In genomic region chr12:79827233-79827692, GRCm38 (mm10) we compare ENCODE assay signal across 15 mouse cellular contexts.
DNase-seq lines count a peak whose midpoint lies in the region; ATAC-seq and TF ChIP-seq lines count a peak whose summit lies in the region.
"Had no signal": no experiment of that assay in that cellular context is flagged by ENCODE, and none has a peak within 500 bp of the region (broad histone marks: within the 10 kb centered on the region; RNA-seq: fewer than 3 reads in every experiment).

No protein-coding gene starts in this region.

- H3K36me3 ChIP-seq in heart, embryonic 12.5 days, result no peaks in the 10 kb centered on the region
- H3K36me3 ChIP-seq in lung, embryonic 14.5 days (ENCODE audit: insufficient read depth), result no peaks in the 10 kb centered on the region
- no peaks in the 10 kb centered on the region for H3K36me3 ChIP-seq in liver, embryonic 16.5 days (ENCODE audit: control insufficient read depth, insufficient read depth)
- H3K36me3 ChIP-seq in neural tube, embryonic 15.5 days, result no peaks in the 10 kb centered on the region
- no peaks in the 10 kb centered on the region for H3K36me3 ChIP-seq in forebrain, embryonic 14.5 days (ENCODE audit: control insufficient read depth, insufficient read depth, low read length)

- peak overlapping the region; percentile 46 for H3K27ac ChIP-seq in heart, embryonic 12.5 days (ENCODE audit: poor library complexity, severe bottlenecking)
- H3K27ac ChIP-seq in lung, embryonic 14.5 days (ENCODE audit: low read depth), result peak overlapping the region; percentile 0; the same call in 1 of the 2 replicates
- H3K27ac ChIP-seq in liver, embryonic 16.5 days (ENCODE audit: low read length), result no peak overlapping the region
- H3K27ac ChIP-seq in neural tube, embryonic 15.5 days (replicated peaks), result no peak overlapping the region
- H3K27ac ChIP-seq in forebrain, embryonic 14.5 days (ENCODE audit: low read depth, low read length), result no peak overlapping the region
- H3K27ac ChIP-seq: gastrocnemius, adult 2 months had no signal

- WGBS in heart, embryonic 12.5 days, result 27% methylated on average over 5 of the region's 5 CpGs
- 61% methylated on average over 5 of the region's 5 CpGs for WGBS in lung, embryonic 14.5 days
- WGBS in liver, embryonic 16.5 days (ENCODE audit: insufficient replicate concordance), result 19% methylated on average over 5 of the region's 5 CpGs
- WGBS in neural tube, embryonic 15.5 days, result 36% methylated on average over 5 of the region's 5 CpGs
- 58% methylated on average over 5 of the region's 5 CpGs for WGBS in forebrain, embryonic 14.5 days

- no peak overlapping the region for H3K9ac ChIP-seq in heart, embryonic 12.5 days
- no peak overlapping the region for H3K9ac ChIP-seq in lung, embryonic 14.5 days
- H3K9ac ChIP-seq in liver, embryonic 16.5 days (ENCODE audit: low read depth, low read length), result no peak overlapping the region
- no peak overlapping the region for H3K9ac ChIP-seq in neural tube, embryonic 15.5 days (replicated peaks)
- H3K9ac ChIP-seq in forebrain, embryonic 14.5 days (ENCODE audit: low read length), result no peak overlapping the region

- TF ChIP-seq CTCF in lung, embryonic 14.5 days (IDR thresholded peaks at IDR 0.05; ENCODE audit: low read depth), result no peak

- no peak for DNase-seq in heart, postnatal 4 days
- DNase-seq in lung, embryonic 14.5 days, result no peak
- no peak for DNase-seq in lung, postnatal 36 days
- DNase-seq in forebrain, embryonic 14.5 days (ENCODE audit: low spot score), result no peak
- DNase-seq: gastrocnemius, adult 2 months; kidney, postnatal 14 days; layer of hippocampus, adult 9-11 months; lung, adult 18-20 months; thymus, adult 18-20 months had no signal

- ATAC-seq in heart, embryonic 12.5 days (ENCODE audit: insufficient number of reproducible peaks, low FRiP score), result no peak
- ATAC-seq in lung, embryonic 14.5 days (ENCODE audit: insufficient read depth), result no peak
- peak; percentile 57 for ATAC-seq in erythroid progenitor cell, adult 5-6 weeks (replicated peaks; ENCODE audit: low FRiP score, poor library complexity, severe bottlenecking)
- peak; percentile 50 for ATAC-seq in liver, embryonic 16.5 days (ENCODE audit: low read depth)
- ATAC-seq in neural tube, embryonic 15.5 days (ENCODE audit: low FRiP score), result no peak
- ATAC-seq in forebrain, embryonic 14.5 days, result no peak
- ATAC-seq: forebrain, embryonic 16.5 days had no signal

- no peaks in the 10 kb centered on the region for H3K27me3 ChIP-seq in heart, embryonic 12.5 days (replicated peaks)
- no peaks in the 10 kb centered on the region for H3K27me3 ChIP-seq in lung, embryonic 14.5 days (ENCODE audit: insufficient read depth, low read length)
- no peaks in the 10 kb centered on the region for H3K27me3 ChIP-seq in liver, embryonic 16.5 days (ENCODE audit: control insufficient read depth, insufficient read depth, low read depth, low read length)
- H3K27me3 ChIP-seq in neural tube, embryonic 15.5 days (replicated peaks), result no peaks in the 10 kb centered on the region
- no peaks in the 10 kb centered on the region for H3K27me3 ChIP-seq in forebrain, embryonic 14.5 days (replicated peaks; ENCODE audit: control insufficient read depth, insufficient read depth, low read length)
- H3K27me3 ChIP-seq: megakaryocyte, embryonic 14.5 days had no signal

- H3K9me3 ChIP-seq in heart, embryonic 12.5 days (replicated peaks), result no peaks in the 10 kb centered on the region
- H3K9me3 ChIP-seq in lung, embryonic 14.5 days (ENCODE audit: low read depth, low read length), result no peaks in the 10 kb centered on the region
- no peaks in the 10 kb centered on the region for H3K9me3 ChIP-seq in liver, embryonic 16.5 days (replicated peaks; ENCODE audit: control insufficient read depth, low read length)
- H3K9me3 ChIP-seq in neural tube, embryonic 15.5 days (replicated peaks), result no peaks in the 10 kb centered on the region
- no peaks in the 10 kb centered on the region for H3K9me3 ChIP-seq in forebrain, embryonic 14.5 days (replicated peaks; ENCODE audit: control insufficient read depth, low read length)
- H3K9me3 ChIP-seq: megakaryocyte, embryonic 14.5 days had no signal

- no peak overlapping the region for H3K4me2 ChIP-seq in heart, embryonic 12.5 days
- H3K4me2 ChIP-seq in lung, embryonic 14.5 days, result no peak overlapping the region
- no peak overlapping the region for H3K4me2 ChIP-seq in liver, embryonic 16.5 days (ENCODE audit: low read depth, low read length)
- no peak overlapping the region for H3K4me2 ChIP-seq in neural tube, embryonic 15.5 days
- H3K4me2 ChIP-seq in forebrain, embryonic 14.5 days (ENCODE audit: low read length), result no peak overlapping the region

- H3K4me3 ChIP-seq in heart, embryonic 12.5 days, result no peak overlapping the region
- H3K4me3 ChIP-seq in lung, embryonic 14.5 days (ENCODE audit: low read depth, low read length), result no peak overlapping the region
- no peak overlapping the region for H3K4me3 ChIP-seq in liver, embryonic 16.5 days (ENCODE audit: low read depth, low read length)
- H3K4me3 ChIP-seq in neural tube, embryonic 15.5 days (replicated peaks), result no peak overlapping the region
- no peak overlapping the region for H3K4me3 ChIP-seq in forebrain, embryonic 14.5 days (ENCODE audit: low read depth, low read length)
- H3K4me3 ChIP-seq: gastrocnemius, adult 2 months; megakaryocyte, embryonic 14.5 days had no signal

- H3K4me1 ChIP-seq in heart, embryonic 12.5 days (replicated peaks), result peaks cover 39% of the 10 kb centered on the region
- peaks cover 20% of the 10 kb centered on the region for H3K4me1 ChIP-seq in lung, embryonic 14.5 days (ENCODE audit: insufficient read depth)
- peaks cover 11% of the 10 kb centered on the region for H3K4me1 ChIP-seq in liver, embryonic 16.5 days (ENCODE audit: control insufficient read depth, low read depth, low read length)
- peaks cover 12% of the 10 kb centered on the region; the same call in 1 of the 2 replicates for H3K4me1 ChIP-seq in neural tube, embryonic 15.5 days
- peaks cover 6% of the 10 kb centered on the region; the same call in 1 of the 2 replicates for H3K4me1 ChIP-seq in forebrain, embryonic 14.5 days (ENCODE audit: control insufficient read depth, insufficient read depth, low read length)

Comparison
In these comparisons a context has a peak if more than half of its experiments do, and no peak if none do; other contexts are left out.
1. ATAC-seq: peak in erythroid progenitor cell, adult 5-6 weeks (single experiment) and liver, embryonic 16.5 days (single experiment); none in heart, embryonic 12.5 days (single experiment), lung, embryonic 14.5 days (single experiment), neural tube, embryonic 15.5 days (single experiment) and forebrain, embryonic 14.5 days (single experiment).
2. H3K27ac ChIP-seq: peak in heart, embryonic 12.5 days (single experiment) and lung, embryonic 14.5 days (single experiment); none in liver, embryonic 16.5 days (single experiment), neural tube, embryonic 15.5 days (single experiment) and forebrain, embryonic 14.5 days (single experiment).